Mouse (Mus musculus) lung, embryonic 16.5 days (tissue): Measurements from ENCODE around the gene Plxnb3. TPM values are rescaled to one million over a fixed set of nuclear protein-coding genes. Genes with fewer than 3 reads are reported as not detected.

Source experiments
- ATAC-seq: fragments of 200-750 bp; cut with Nextera tagmentation; 2 replicates; pipeline ENCODE4 v1.8.0; 2017; ENCODE audit warnings: low read depth, mild to moderate bottlenecking, moderate library complexity
- H3K27ac ChIP-seq: fragments of 300-500 bp; sonication (generic); 2 replicates; pipeline ENCODE4 v1.5.1; 2014; ENCODE audit warnings: mild to moderate bottlenecking, control low read depth, low read length
- H3K27me3 ChIP-seq: fragments of 300-500 bp; sonication (generic); 2 replicates; pipeline ENCODE4 v1.6.1; 2014; ENCODE audit warnings: low read depth, low read length, mixed read lengths; ENCODE audit not compliant: control insufficient read depth, insufficient read depth
- H3K36me3 ChIP-seq: fragments of 300-500 bp; sonication (generic); 2 replicates; pipeline ENCODE4 v1.6.1; 2014; ENCODE audit warnings: low read length; ENCODE audit not compliant: control insufficient read depth, insufficient read depth
- H3K4me1 ChIP-seq: fragments of 300-500 bp; sonication (generic); replicated peaks from 2 replicates; pipeline ENCODE4 v1.6.1; 2014; ENCODE audit warnings: low read length, mixed read lengths; ENCODE audit not compliant: control insufficient read depth, insufficient read depth
- H3K4me2 ChIP-seq: fragments of 300-500 bp; sonication (generic); 2 replicates; pipeline ENCODE4 v1.6.1; 2014; ENCODE audit warnings: low read depth, low read length, control low read depth
- H3K4me3 ChIP-seq: fragments of 300-500 bp; sonication (generic); 2 replicates; pipeline ENCODE4 v1.5.1; 2014; ENCODE audit warnings: mild to moderate bottlenecking, low read length, control low read depth
- H3K9ac ChIP-seq: fragments of 300-500 bp; sonication (generic); 2 replicates; pipeline ENCODE4 v1.6.1; 2014; ENCODE audit warnings: low read length, control low read depth
- H3K9me3 ChIP-seq: fragments of 300-500 bp; sonication (generic); 2 replicates; pipeline ENCODE4 v1.6.1; 2016; ENCODE audit warnings: low read length; ENCODE audit not compliant: control insufficient read depth
- WGBS: fragments of 180-500 bp; shearing (Covaris S2); extraction: QIAGEN DNeasy Blood & Tissue Kit; methylation state at CpG from one replicate; pipeline ENCODE4 v1.1.7; 2014; 5-methylcytosine and 5-hydroxymethylcytosine counted together
- polyA plus RNA-seq: library from polyadenylated mRNA; unstranded; fragments of >200 nt; fragmentation: Nextera tagmentation; extraction: Ambion mirVana; gene quantifications from 2 replicates; pipeline ENCODE4 v1.2.1, GENCODE M21; 2015

Gene Plxnb3
- polyA plus RNA-seq, 1 experiment from 2014 or later, result 0.35 TPM

GRCm38 (mm10) chrX:73798502-73798901, 41.6 kb downstream of the Plxnb3 start:
- Histone ChIP-seq H3K27ac (no peak overlapping the region), H3K36me3 (no peaks in the 10 kb centered on the region), H3K9me3 (no peaks in the 10 kb centered on the region), H3K4me1 (no peaks in the 10 kb centered on the region), H3K4me2 (no peak overlapping the region), H3K4me3 (no peak overlapping the region), H3K27me3 (no peaks in the 10 kb centered on the region), H3K9ac (no peak overlapping the region)
- WGBS, result 42% methylated on average over 9 of the region's 9 CpGs
- peak; percentile 86 for ATAC-seq

GRCm38 (mm10) chrX:73805814-73806213, 48.9 kb downstream of the Plxnb3 start:
- H3K36me3 ChIP-seq, result no peaks in the 10 kb centered on the region

GRCm38 (mm10) chrX:73815072-73815471, 58.2 kb downstream of the Plxnb3 start:
- Histone ChIP-seq H3K4me1 (no peaks in the 10 kb centered on the region), H3K4me2 (peak overlapping the region; percentile 52), H3K36me3 (no peaks in the 10 kb centered on the region), H3K9me3 (no peaks in the 10 kb centered on the region), H3K4me3 (peak overlapping the region; percentile 36), H3K27ac (no peak overlapping the region), H3K9ac (peak overlapping the region; percentile 57), H3K27me3 (no peaks in the 10 kb centered on the region)
- 20% methylated on average over 14 of the region's 14 CpGs for WGBS
- 0 out of 2 replicates have a peak, but pooled peaks have one; percentile 23 for ATAC-seq

More at GRCm38 (mm10) chrX:73805814-73806213, 48.9 kb downstream of the Plxnb3 start:
- H3K4me2 ChIP-seq, result no peak overlapping the region
- H3K27me3 ChIP-seq, result no peaks in the 10 kb centered on the region
- no peak overlapping the region for H3K27ac ChIP-seq
- H3K4me1 ChIP-seq, result no peaks in the 10 kb centered on the region
- no peak overlapping the region for H3K4me3 ChIP-seq
- 50% methylated on average over 1 of the region's 1 CpGs for WGBS
- H3K9me3 ChIP-seq, result no peaks in the 10 kb centered on the region
- no peak overlapping the region for H3K9ac ChIP-seq
- no peak for ATAC-seq

- ATAC-seq, result no peak
- H3K9ac ChIP-seq, result no peak overlapping the region
- 55% methylated on average over 3 of the region's 3 CpGs for WGBS
- no peak overlapping the region for H3K4me2 ChIP-seq
- no peak overlapping the region for H3K4me3 ChIP-seq
- H3K27me3 ChIP-seq, result no peaks in the 10 kb centered on the region
- H3K4me1 ChIP-seq, result no peaks in the 10 kb centered on the region
- H3K36me3 ChIP-seq, result no peaks in the 10 kb centered on the region
- no peaks in the 10 kb centered on the region for H3K9me3 ChIP-seq
- H3K27ac ChIP-seq, result no peak overlapping the region
These were observed 59.9 kb downstream of the Plxnb3 start for GRCm38 (mm10) chrX:73816596-73817314.

Other genes with a start within 250 kb of the Plxnb3 start
- 6.2 and 7.0 TPM in 2 replicates for gene Dusp9, start 117.7 kb upstream of the Plxnb3 start, polyA plus RNA-seq
- 14.7 and 16.3 TPM in 2 replicates for gene Pnck, start 97.0 kb upstream of the Plxnb3 start, polyA plus RNA-seq
- 5.2 and 5.6 TPM in 2 replicates for gene Slc6a8, start 83.9 kb upstream of the Plxnb3 start, polyA plus RNA-seq
- 301 and 317 TPM in 2 replicates for gene Bcap31, start 40.9 kb upstream of the Plxnb3 start, polyA plus RNA-seq
- gene Abcd1, start 40.5 kb upstream of the Plxnb3 start, polyA plus RNA-seq, result 27.9 and 29.5 TPM in 2 replicates
- gene Srpk3, start 17.3 kb downstream of the Plxnb3 start, polyA plus RNA-seq, result 5.0 and 7.4 TPM in 2 replicates
- 219 and 236 TPM in 2 replicates for gene Idh3g, start 29.8 kb downstream of the Plxnb3 start, polyA plus RNA-seq
- gene Ssr4, start 29.9 kb downstream of the Plxnb3 start, polyA plus RNA-seq, result 186 and 209 TPM in 2 replicates
- 0.54 and 0.75 TPM in 2 replicates for gene Pdzd4, start 67.9 kb downstream of the Plxnb3 start, polyA plus RNA-seq
- 0.06 TPM in 1 of 2 replicates, not detected in the other for gene Avpr2, start 135.0 kb downstream of the Plxnb3 start, polyA plus RNA-seq
- 3.2 and 4.3 TPM in 2 replicates for gene L1cam, start 139.0 kb downstream of the Plxnb3 start, polyA plus RNA-seq
- gene Arhgap4, start 164.8 kb downstream of the Plxnb3 start, polyA plus RNA-seq, result 3.1 and 3.5 TPM in 2 replicates
- gene Naa10, start 164.9 kb downstream of the Plxnb3 start, polyA plus RNA-seq, result 132 and 136 TPM in 2 replicates
- 43.7 and 43.9 TPM in 2 replicates for gene Renbp, start 173.8 kb downstream of the Plxnb3 start, polyA plus RNA-seq
- 48.4 and 48.7 TPM in 2 replicates for gene Hcfc1, start 209.3 kb downstream of the Plxnb3 start, polyA plus RNA-seq